Comparison of ENCODE assay signal across 11 mouse cellular contexts in the genomic region with DNA sequence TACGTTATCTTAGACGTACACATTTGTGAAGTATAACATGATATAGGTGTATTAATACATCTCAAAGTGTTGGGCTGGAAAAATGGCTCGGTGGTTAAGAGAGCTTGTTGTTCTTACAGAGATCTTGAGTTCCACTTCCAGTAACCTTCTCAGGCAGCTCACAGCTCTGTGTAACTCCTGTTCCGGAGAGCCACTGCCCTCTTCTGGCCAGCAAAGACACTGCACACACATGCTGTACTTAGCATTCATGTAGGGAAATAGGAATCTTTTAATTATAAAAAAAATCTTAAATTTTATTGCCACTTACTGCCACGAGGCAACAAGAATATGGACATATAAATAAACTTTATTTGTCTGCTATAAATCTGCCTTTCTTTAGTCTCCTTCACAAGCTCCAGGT. TPM values are rescaled to one million over a fixed set of nuclear protein-coding genes. Genes with fewer than 3 reads are reported as not detected.
DNase-seq lines count a peak whose midpoint lies in the region; ATAC-seq lines count a peak whose summit lies in the region.
"Had no signal": no experiment of that assay in that cellular context is flagged by ENCODE, and none has a peak within 500 bp of the region (broad histone marks: within the 10 kb centered on the region; RNA-seq: fewer than 3 reads in every experiment).

No protein-coding gene starts in this region.

- ATAC-seq in hindbrain, embryonic 11.5 days (ENCODE audit: low FRiP score) = no peak
- ATAC-seq in hindbrain, embryonic 16.5 days = no peak
- ATAC-seq in midbrain, embryonic 15.5 days (replicated peaks) = no peak
- ATAC-seq in common myeloid progenitor, adult 5-6 weeks (replicated peaks; ENCODE audit: low read depth, poor library complexity, severe bottlenecking) = peak; percentile 68; the same call in 1 of the 2 replicates

- peak; percentile 9 for DNase-seq in hindbrain, embryonic 11.5 days (ENCODE audit: low spot score)
- DNase-seq in midbrain, embryonic 10.5 days (ENCODE audit: low spot score) = peak; percentile 15
- peak; percentile 15 for DNase-seq in mesoderm, embryonic 11.5 days (ENCODE audit: low read depth, low spot score)
- DNase-seq in gastrocnemius, postnatal 25 days = no peak
- no peak for DNase-seq in left cerebral cortex, postnatal 36 days (ENCODE audit: low spot score in 2 of 2)

- H3K27ac ChIP-seq in hindbrain, embryonic 11.5 days (ENCODE audit: low read depth, low read length) = no peak overlapping the region
- no peak overlapping the region for H3K27ac ChIP-seq in hindbrain, embryonic 16.5 days (ENCODE audit: low read depth, low read length)
- H3K27ac ChIP-seq in midbrain, embryonic 10.5 days (replicated peaks) = no peak overlapping the region
- no peak overlapping the region for H3K27ac ChIP-seq in midbrain, embryonic 15.5 days
- H3K27ac ChIP-seq: heart, embryonic 13.5 days; macrophage had no signal

- H3K9ac ChIP-seq in hindbrain, embryonic 11.5 days (ENCODE audit: low read depth, low read length) = no peak overlapping the region
- H3K9ac ChIP-seq in hindbrain, embryonic 16.5 days (ENCODE audit: low read depth, low read length) = no peak overlapping the region
- no peak overlapping the region for H3K9ac ChIP-seq in midbrain, embryonic 15.5 days
- H3K9ac ChIP-seq: heart, embryonic 13.5 days had no signal

- no peak overlapping the region for H3K4me3 ChIP-seq in hindbrain, embryonic 11.5 days (ENCODE audit: low read depth, low read length)
- no peak overlapping the region for H3K4me3 ChIP-seq in hindbrain, embryonic 16.5 days (ENCODE audit: low read length)
- no peak overlapping the region for H3K4me3 ChIP-seq in midbrain, embryonic 10.5 days
- H3K4me3 ChIP-seq in midbrain, embryonic 15.5 days = no peak overlapping the region
- H3K4me3 ChIP-seq: erythroblast, embryonic 14.5 days; heart, embryonic 13.5 days had no signal

- intact Hi-C loops in left cerebral cortex, postnatal 36 days (cut with DNase I) = no loop called here

- H3K9me3 ChIP-seq in hindbrain, embryonic 11.5 days (ENCODE audit: control insufficient read depth, low read length) = no peaks in the 10 kb centered on the region
- H3K9me3 ChIP-seq in hindbrain, embryonic 16.5 days (ENCODE audit: control insufficient read depth, low read length) = no peaks in the 10 kb centered on the region
- no peaks in the 10 kb centered on the region for H3K9me3 ChIP-seq in midbrain, embryonic 10.5 days (replicated peaks)
- H3K9me3 ChIP-seq in midbrain, embryonic 15.5 days = no peaks in the 10 kb centered on the region
- H3K9me3 ChIP-seq: heart, embryonic 13.5 days had no signal

- H3K27me3 ChIP-seq in hindbrain, embryonic 11.5 days (ENCODE audit: control insufficient read depth, insufficient read depth, low read length) = no peaks in the 10 kb centered on the region
- H3K27me3 ChIP-seq in hindbrain, embryonic 16.5 days (replicated peaks; ENCODE audit: control insufficient read depth, insufficient read depth, low read length) = no peaks in the 10 kb centered on the region
- no peaks in the 10 kb centered on the region for H3K27me3 ChIP-seq in midbrain, embryonic 10.5 days (ENCODE audit: low read depth, poor library complexity, severe bottlenecking)
- no peaks in the 10 kb centered on the region for H3K27me3 ChIP-seq in midbrain, embryonic 15.5 days (replicated peaks)
- H3K27me3 ChIP-seq: heart, embryonic 13.5 days had no signal

- H3K4me2 ChIP-seq in hindbrain, embryonic 11.5 days (replicated peaks; ENCODE audit: low read depth, low read length) = no peak overlapping the region
- no peak overlapping the region for H3K4me2 ChIP-seq in hindbrain, embryonic 16.5 days (ENCODE audit: low read length)
- no peak overlapping the region for H3K4me2 ChIP-seq in midbrain, embryonic 15.5 days
- H3K4me2 ChIP-seq: heart, embryonic 13.5 days had no signal

- no peaks in the 10 kb centered on the region for H3K4me1 ChIP-seq in hindbrain, embryonic 11.5 days (replicated peaks; ENCODE audit: control insufficient read depth, insufficient read depth, low read length)
- no peaks in the 10 kb centered on the region for H3K4me1 ChIP-seq in hindbrain, embryonic 16.5 days (ENCODE audit: control insufficient read depth, insufficient read depth, low read depth, low read length)
- no peaks in the 10 kb centered on the region for H3K4me1 ChIP-seq in midbrain, embryonic 10.5 days
- no peaks in the 10 kb centered on the region for H3K4me1 ChIP-seq in midbrain, embryonic 15.5 days
- H3K4me1 ChIP-seq: heart, embryonic 13.5 days had no signal

- 72% methylated on average over 5 of the region's 5 CpGs for WGBS in hindbrain, embryonic 11.5 days
- WGBS in hindbrain, embryonic 16.5 days = 71% methylated on average over 5 of the region's 5 CpGs
- WGBS in midbrain, embryonic 10.5 days = 70% methylated on average over 5 of the region's 5 CpGs
- 70% methylated on average over 5 of the region's 5 CpGs for WGBS in midbrain, embryonic 15.5 days

- no peaks in the 10 kb centered on the region for H3K36me3 ChIP-seq in hindbrain, embryonic 11.5 days (ENCODE audit: control insufficient read depth, insufficient read depth, low read length)
- H3K36me3 ChIP-seq in hindbrain, embryonic 16.5 days (ENCODE audit: control insufficient read depth, insufficient read depth, low read length) = no peaks in the 10 kb centered on the region
- H3K36me3 ChIP-seq in midbrain, embryonic 10.5 days = no peaks in the 10 kb centered on the region
- H3K36me3 ChIP-seq in midbrain, embryonic 15.5 days (replicated peaks) = no peaks in the 10 kb centered on the region
- H3K36me3 ChIP-seq: heart, embryonic 13.5 days had no signal

RNA-seq across cellular contexts. Expression of a gene that starts 56.3 kb away (rescaled TPM):
- polyA plus RNA-seq in hindbrain, embryonic 11.5 days (2014; fragmentation: Nextera tagmentation; extraction: Ambion mirVana) = 0.61 and 0.74 TPM in 2 replicates
- polyA plus RNA-seq in hindbrain, embryonic 16.5 days (2015; fragmentation: Nextera tagmentation; extraction: Ambion mirVana) = 1.0 and 1.1 TPM in 2 replicates
- polyA plus RNA-seq in midbrain, embryonic 10.5 days (2016; fragmentation: Nextera tagmentation; extraction: Ambion mirVana) = 0.65 TPM in 2 replicates
- 0.69 and 1.1 TPM in 2 replicates for polyA plus RNA-seq in midbrain, embryonic 15.5 days (2015; fragmentation: Nextera tagmentation; extraction: Ambion mirVana)
- total RNA-seq in common myeloid progenitor, adult 5-6 weeks (2017) = not detected in 2 replicates
- total RNA-seq in gastrocnemius, postnatal 25 days (2021) = 1 to 10 TPM in 1 of 2 experiments, not detected in 1; 2.5 TPM
- 1 to 10 TPM; 1.3 to 1.7 TPM for total RNA-seq in left cerebral cortex, postnatal 36 days (2021)
- polyA plus RNA-seq: heart, embryonic 13.5 days; macrophage had no signal

Comparison
In these comparisons a context has a peak if more than half of its experiments do, and no peak if none do; other contexts are left out.
1. DNase-seq: peak in hindbrain, embryonic 11.5 days (single experiment), midbrain, embryonic 10.5 days (single experiment) and mesoderm, embryonic 11.5 days (single experiment); none in gastrocnemius, postnatal 25 days (single experiment) and left cerebral cortex, postnatal 36 days (0 of 2).